Mouse (Mus musculus) hindbrain, embryonic 13.5 days (tissue): Measurements from ENCODE around the gene Olfr1338. TPM values are rescaled to one million over a fixed set of nuclear protein-coding genes. Genes with fewer than 3 reads are reported as not detected.
A peak's percentile ranks its signal among the peaks of the same experiment; 100 is the strongest.
"Not testable (repeated sequence)": the region's sequence is repeated elsewhere in the genome, so short reads cannot be mapped to it uniquely, and the experiment has no call there.

ENCODE experiments used
- ATAC-seq: fragments of 200-750 bp; cut with Nextera tagmentation; 2 replicates; pipeline ENCODE4 v1.8.0; 2017; ENCODE audit warnings: moderate TSS enrichment; ENCODE audit not compliant: low FRiP score
- H3K27ac ChIP-seq: fragments of 300-500 bp; sonication (generic); 2 replicates; pipeline ENCODE4 v1.5.1; 2015; ENCODE audit warnings: inconsistent platforms, mild to moderate bottlenecking, moderate library complexity
- H3K27me3 ChIP-seq: fragments of 300-500 bp; sonication (generic); 2 replicates; pipeline ENCODE4 v1.6.1; 2015; ENCODE audit warnings: mild to moderate bottlenecking, inconsistent platforms
- H3K36me3 ChIP-seq: fragments of 300-500 bp; sonication (generic); 2 replicates; pipeline ENCODE4 v1.6.1; 2015; ENCODE audit warnings: mild to moderate bottlenecking, inconsistent platforms
- H3K4me1 ChIP-seq: fragments of 300-500 bp; sonication (generic); replicated peaks from 2 replicates; pipeline ENCODE4 v1.6.1; 2015; ENCODE audit warnings: inconsistent platforms
- H3K4me2 ChIP-seq: fragments of 300-500 bp; sonication (generic); 2 replicates; pipeline ENCODE4 v1.6.1; 2015; ENCODE audit warnings: inconsistent platforms, mild to moderate bottlenecking, moderate library complexity
- H3K4me3 ChIP-seq: fragments of 300-500 bp; sonication (generic); 2 replicates; pipeline ENCODE4 v1.5.1; 2015; ENCODE audit warnings: mild to moderate bottlenecking, inconsistent platforms
- H3K9ac ChIP-seq: fragments of 300-500 bp; sonication (generic); 2 replicates; pipeline ENCODE4 v1.6.1; 2015; ENCODE audit warnings: mild to moderate bottlenecking, inconsistent platforms
- H3K9me3 ChIP-seq: fragments of 300-500 bp; sonication (generic); 2 replicates; pipeline ENCODE4 v1.6.1; 2016; ENCODE audit warnings: inconsistent platforms
- WGBS: fragments of 180-500 bp; shearing (Covaris S2); methylation state at CpG from one replicate; pipeline ENCODE4 v1.1.7; 2015; 5-methylcytosine and 5-hydroxymethylcytosine counted together
- polyA plus RNA-seq: library from polyadenylated mRNA; unstranded; fragments of >200 nt; fragmentation: Nextera tagmentation; extraction: Ambion mirVana; gene quantifications from 2 replicates; pipeline ENCODE4 v1.2.1, GENCODE M21; 2015

Gene Olfr1338
- not detected in 2 replicates for polyA plus RNA-seq

- H3K9ac ChIP-seq: no peak within 1 kb of the TSS
Measured at GRCm38 (mm10) chr4:118758637-118759036, at the start of gene Olfr1338. Gene Olfr1338 (minus strand): TSS chr4:118758737.

GRCm38 (mm10) chr4:118792796-118793195 lies 34.3 kb upstream of the Olfr1338 start:
- H3K9ac ChIP-seq, H3K27me3 ChIP-seq, H3K4me2 ChIP-seq, ATAC-seq, H3K27ac ChIP-seq, H3K4me3 ChIP-seq, H3K4me1 ChIP-seq, H3K9me3 ChIP-seq, H3K36me3 ChIP-seq: not testable (repeated sequence)

More at GRCm38 (mm10) chr4:118758637-118759036, at the start of gene Olfr1338:
- Histone ChIP-seq H3K9me3 (no peaks in the 10 kb centered on the region), H3K27ac (no peak within 1 kb of the TSS), H3K4me2 (no peak within 1 kb of the TSS), H3K27me3 (no peaks in the 10 kb centered on the region), H3K4me3 (no peak within 1 kb of the TSS), H3K4me1 (no peaks in the 10 kb centered on the region), H3K36me3 (no peaks in the 10 kb centered on the region)
- no peak for ATAC-seq
- 94% methylated on average over 1 of the region's 1 CpGs for WGBS

GRCm38 (mm10) chr4:118782486-118782885 lies 23.9 kb upstream of the Olfr1338 start, which contains the start of gene Olfr1337:
Gene Olfr1337 (minus strand): TSS chr4:118782586.
- no peaks in the 10 kb centered on the region for H3K36me3 ChIP-seq
- no peak within 1 kb of the TSS for H3K9ac ChIP-seq
- no peak within 1 kb of the TSS for H3K4me3 ChIP-seq
- H3K4me2 ChIP-seq: no peak within 1 kb of the TSS
- H3K4me1 ChIP-seq: no peaks in the 10 kb centered on the region
- WGBS: 79% methylated on average over 2 of the region's 2 CpGs
- no peak within 1 kb of the TSS for H3K27ac ChIP-seq
- no peaks in the 10 kb centered on the region for H3K27me3 ChIP-seq
- H3K9me3 ChIP-seq: no peaks in the 10 kb centered on the region
- ATAC-seq: no peak

GRCm38 (mm10) chr4:118741881-118742280 lies 16.7 kb downstream of the Olfr1338 start:
- Histone ChIP-seq H3K27ac (no peak overlapping the region), H3K4me1 (peaks cover 9% of the 10 kb centered on the region), H3K36me3 (no peaks in the 10 kb centered on the region), H3K9ac (no peak overlapping the region), H3K27me3 (peaks cover 31% of the 10 kb centered on the region), H3K9me3 (no peaks in the 10 kb centered on the region), H3K4me3 (no peak overlapping the region), H3K4me2 (peak overlapping the region; percentile 35)
- 4% methylated on average over 16 of the region's 16 CpGs for WGBS
- ATAC-seq: no peak

- Histone ChIP-seq H3K4me3 (no peak overlapping the region), H3K9ac (no peak overlapping the region), H3K36me3 (no peaks in the 10 kb centered on the region), H3K4me1 (peaks cover 9% of the 10 kb centered on the region), H3K9me3 (no peaks in the 10 kb centered on the region), H3K27ac (no peak overlapping the region), H3K4me2 (peak overlapping the region; percentile 35), H3K27me3 (peaks cover 31% of the 10 kb centered on the region)
- ATAC-seq: no peak
- 4% methylated on average over 11 of the region's 11 CpGs for WGBS
Measured at GRCm38 (mm10) chr4:118740988-118741698, 17.4 kb downstream of the Olfr1338 start.

- H3K4me2 ChIP-seq: no peak overlapping the region
- H3K27me3 ChIP-seq: peaks cover 31% of the 10 kb centered on the region
- WGBS: 61% methylated on average over 3 of the region's 3 CpGs
- H3K4me3 ChIP-seq: no peak overlapping the region
- ATAC-seq: no peak
- H3K9me3 ChIP-seq: no peaks in the 10 kb centered on the region
- no peaks in the 10 kb centered on the region for H3K36me3 ChIP-seq
- H3K4me1 ChIP-seq: peaks cover 9% of the 10 kb centered on the region
- H3K9ac ChIP-seq: no peak overlapping the region
- H3K27ac ChIP-seq: no peak overlapping the region
Measured at GRCm38 (mm10) chr4:118739574-118739973, 19.0 kb downstream of the Olfr1338 start.

- H3K4me1 ChIP-seq: no peaks in the 10 kb centered on the region
- no peaks in the 10 kb centered on the region for H3K27me3 ChIP-seq
- no peak within 1 kb of the TSS for H3K9ac ChIP-seq
- WGBS: 90% methylated on average over 1 of the region's 1 CpGs
- H3K4me2 ChIP-seq: no peak within 1 kb of the TSS
- H3K9me3 ChIP-seq: no peaks in the 10 kb centered on the region
- no peak within 1 kb of the TSS for H3K27ac ChIP-seq
- ATAC-seq: no peak
- H3K4me3 ChIP-seq: no peak within 1 kb of the TSS
- no peaks in the 10 kb centered on the region for H3K36me3 ChIP-seq
Measured at GRCm38 (mm10) chr4:118731875-118732274, 26.7 kb downstream of the Olfr1338 start, which contains the start of gene Olfr1339. Gene Olfr1339 (plus strand): TSS chr4:118732175.

- no peaks in the 10 kb centered on the region for H3K9me3 ChIP-seq
- no peak overlapping the region for H3K4me3 ChIP-seq
- H3K4me2 ChIP-seq: no peak overlapping the region
- H3K9ac ChIP-seq: no peak overlapping the region
- H3K36me3 ChIP-seq: no peaks in the 10 kb centered on the region
- no peaks in the 10 kb centered on the region for H3K4me1 ChIP-seq
- 55% methylated on average over 10 of the region's 10 CpGs for WGBS
- H3K27me3 ChIP-seq: no peaks in the 10 kb centered on the region
- no peak for ATAC-seq
- no peak overlapping the region for H3K27ac ChIP-seq
Measured at GRCm38 (mm10) chr4:118721742-118722483, 36.6 kb downstream of the Olfr1338 start.

- Histone ChIP-seq H3K27me3 (no peaks in the 10 kb centered on the region), H3K4me3 (no peak within 1 kb of the TSS), H3K9me3 (no peaks in the 10 kb centered on the region), H3K9ac (no peak within 1 kb of the TSS), H3K4me2 (no peak within 1 kb of the TSS), H3K36me3 (no peaks in the 10 kb centered on the region), H3K4me1 (no peaks in the 10 kb centered on the region), H3K27ac (no peak within 1 kb of the TSS)
- ATAC-seq: no peak
Measured at GRCm38 (mm10) chr4:118719838-118720237, 38.7 kb downstream of the Olfr1338 start, which contains the start of gene Olfr1340. Gene Olfr1340 (plus strand): TSS chr4:118720138.

- no peak overlapping the region for H3K9ac ChIP-seq
- no peaks in the 10 kb centered on the region for H3K27me3 ChIP-seq
- H3K4me2 ChIP-seq: no peak overlapping the region
- no peaks in the 10 kb centered on the region for H3K4me1 ChIP-seq
- H3K9me3 ChIP-seq: no peaks in the 10 kb centered on the region
- no peak overlapping the region for H3K4me3 ChIP-seq
- 16% methylated on average over 1 of the region's 1 CpGs for WGBS
- ATAC-seq: no peak
- H3K36me3 ChIP-seq: no peaks in the 10 kb centered on the region
- H3K27ac ChIP-seq: no peak overlapping the region
Measured at GRCm38 (mm10) chr4:118711656-118712055, 46.9 kb downstream of the Olfr1338 start.

GRCm38 (mm10) chr4:118708086-118708485 lies 50.5 kb downstream of the Olfr1338 start:
- H3K9me3 ChIP-seq: no peaks in the 10 kb centered on the region
- H3K4me3 ChIP-seq: no peak overlapping the region
- 94% methylated on average over 5 of the region's 5 CpGs for WGBS
- no peak overlapping the region for H3K4me2 ChIP-seq
- no peaks in the 10 kb centered on the region for H3K27me3 ChIP-seq
- no peak for ATAC-seq
- no peaks in the 10 kb centered on the region for H3K4me1 ChIP-seq
- no peak overlapping the region for H3K27ac ChIP-seq
- no peaks in the 10 kb centered on the region for H3K36me3 ChIP-seq
- H3K9ac ChIP-seq: no peak overlapping the region

GRCm38 (mm10) chr4:118703223-118703622 lies 55.3 kb downstream of the Olfr1338 start, which contains the start of gene Olfr1341:
Gene Olfr1341 (plus strand): TSS chr4:118703523.
- Histone ChIP-seq H3K9ac (no peak within 1 kb of the TSS), H3K4me3 (no peak within 1 kb of the TSS), H3K27ac (no peak within 1 kb of the TSS), H3K9me3 (no peaks in the 10 kb centered on the region), H3K4me2 (no peak within 1 kb of the TSS), H3K27me3 (no peaks in the 10 kb centered on the region), H3K36me3 (no peaks in the 10 kb centered on the region), H3K4me1 (no peaks in the 10 kb centered on the region)
- no peak for ATAC-seq
- WGBS: 87% methylated on average over 3 of the region's 3 CpGs
